Mouse (Mus musculus) gastrocnemius, adult 2 months (tissue): Measurements from ENCODE around the gene Pabpc5. TPM values are rescaled to one million over a fixed set of nuclear protein-coding genes. Genes with fewer than 3 reads are reported as not detected.

Source experiments
- DNase-seq: peaks from one replicate; pipeline ENCODE4 v3.0.0; 2022
- H3K27ac ChIP-seq: fragments of 200-600 bp; 2 replicates; pipeline ENCODE4 v1.8.1; 2022; ENCODE audit warnings: mild to moderate bottlenecking
- H3K4me3 ChIP-seq: fragments of 200-600 bp; 2 replicates; pipeline ENCODE4 v1.8.1; 2022; ENCODE audit warnings: mild to moderate bottlenecking, moderate library complexity
- CTCF ChIP-seq: fragments of 200-600 bp; IDR thresholded peaks from 2 replicates; pipeline ENCODE4 v1.8.1; 2022; ENCODE audit warnings: antibody characterized with exemption, mild to moderate bottlenecking, moderate library complexity
- intact Hi-C: fragments of 180-260 bp; cut with DNase I; formaldehyde crosslinking; loops from one replicate; pipeline ENCODE4 v1.15.1; 2025
- long read RNA-seq, 2 experiments: library from polyadenylated mRNA; stranded (forward); transcript quantifications; one replicate each; pipeline ENCODE4 v2.0.0; 2021
- total RNA-seq, 2 experiments: library from RNA; stranded (reverse); gene quantifications; 2 replicates each; pipeline ENCODE4 v1.2.3; 2021

Gene Pabpc5
- total RNA-seq, result not detected
- long read RNA-seq, experiment 1, result 0 reads
- long read RNA-seq, experiment 2, result 0 reads

DNA sequence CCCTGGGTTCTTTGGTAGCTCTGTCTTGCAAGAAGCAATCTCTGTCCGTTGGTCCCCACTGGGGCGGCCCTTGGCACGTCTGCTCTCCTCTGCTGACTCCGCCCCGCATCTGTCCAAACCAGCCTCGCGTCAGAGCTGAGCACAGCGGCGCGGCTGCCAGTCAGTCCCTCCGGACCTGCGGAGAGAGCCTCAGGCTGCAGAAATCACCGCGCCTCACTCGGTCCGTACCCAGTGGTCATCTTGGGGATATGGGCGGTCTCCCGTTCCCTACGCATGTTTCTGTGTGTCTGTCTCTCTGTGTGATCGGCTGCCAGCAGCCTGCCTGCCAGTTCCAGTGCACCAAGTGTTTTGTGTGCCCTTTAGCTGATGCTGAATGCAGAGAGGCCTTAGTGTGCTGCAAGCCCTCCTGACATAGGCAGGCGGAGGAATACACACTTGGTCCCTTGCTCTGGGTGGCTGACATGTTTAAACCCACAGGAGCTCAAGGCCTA is at the start of gene Pabpc5:
Gene Pabpc5, plus strand, starts transcription at position 116 of the 491 bp plus-strand sequence.
- H3K27ac ChIP-seq, result peak within 1 kb of the TSS; percentile 21; the same call in 1 of the 2 replicates
- no peak for TF ChIP-seq CTCF
- DNase-seq, result peak; percentile 73
- intact Hi-C loops, result no loop called here
- H3K4me3 ChIP-seq, result peak within 1 kb of the TSS; percentile 62

DNA sequence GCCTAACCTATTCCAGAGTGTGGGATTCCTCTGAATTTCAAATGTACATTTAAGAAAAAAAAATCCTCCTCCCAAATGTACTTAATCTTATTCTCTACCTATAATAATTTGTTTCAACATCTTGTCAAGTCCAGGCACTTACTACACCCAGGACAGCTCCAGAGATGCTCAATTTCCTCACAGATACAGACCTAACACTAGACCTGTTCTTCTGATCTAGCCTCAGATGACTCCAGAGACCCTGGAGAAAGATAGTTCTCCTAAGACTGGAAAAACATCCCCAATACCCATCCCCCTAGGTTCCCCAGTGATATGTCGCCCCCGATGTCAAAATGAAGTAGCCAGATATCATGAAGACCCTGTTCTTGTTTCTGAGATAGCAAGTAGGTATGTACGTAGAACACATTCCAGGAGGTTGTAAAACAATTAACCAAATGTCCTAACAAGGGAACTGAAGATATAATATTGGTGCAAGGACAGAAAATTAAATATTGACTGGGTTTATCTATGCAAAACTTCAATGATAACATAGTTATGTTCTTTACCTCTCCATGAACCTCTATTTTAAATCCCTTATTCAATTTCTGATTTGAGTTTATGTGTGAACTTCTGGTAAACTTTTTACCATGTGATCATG is 39.9 kb upstream of the Pabpc5 start:
- H3K27ac ChIP-seq, result no peak overlapping the region
- no peak for TF ChIP-seq CTCF
- H3K4me3 ChIP-seq, result no peak overlapping the region
- no peak for DNase-seq
- intact Hi-C loops, result loop anchor here (10.0 kb wide), 1 partner anchor 48 kb away; no protein-coding TSS in a partner anchor

GRCm38 (mm10) chrX:119888326-119888920 is 38.6 kb upstream of the Pabpc5 start:
- no peak overlapping the region for H3K27ac ChIP-seq
- intact Hi-C loops, result loop anchor here (10.0 kb wide), 1 partner anchor 46 kb away; no protein-coding TSS in a partner anchor
- no peak for TF ChIP-seq CTCF
- DNase-seq, result no peak
- H3K4me3 ChIP-seq, result no peak overlapping the region

DNA sequence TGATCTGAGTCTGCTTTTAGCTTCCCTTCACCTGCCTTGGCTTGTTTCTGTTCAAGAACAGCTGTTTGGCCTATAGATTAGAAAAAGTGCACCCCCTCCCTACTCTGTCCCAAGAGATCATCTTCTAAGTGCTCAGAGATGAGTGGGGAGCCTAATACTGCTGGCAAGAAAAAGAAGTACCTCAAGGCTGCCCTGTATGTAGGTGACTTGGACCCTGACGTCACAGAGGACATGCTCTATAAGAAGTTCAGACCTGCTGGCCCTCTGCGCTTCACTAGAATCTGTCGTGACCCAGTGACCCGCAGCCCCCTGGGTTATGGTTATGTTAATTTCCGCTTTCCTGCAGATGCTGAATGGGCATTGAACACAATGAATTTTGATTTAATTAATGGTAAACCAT is 856 bp downstream of the Pabpc5 start:
- no peak overlapping the region for H3K4me3 ChIP-seq
- no peak for TF ChIP-seq CTCF
- intact Hi-C loops, result no loop called here
- no peak overlapping the region for H3K27ac ChIP-seq
- no peak for DNase-seq
